Mouse (Mus musculus) heart, postnatal 0 days (tissue): Measurements from ENCODE around the gene Grin2a. TPM values are rescaled to one million over a fixed set of nuclear protein-coding genes. Genes with fewer than 3 reads are reported as not detected.

ENCODE experiments used
- ATAC-seq: fragments of 200-750 bp; cut with Nextera tagmentation; 2 replicates; pipeline ENCODE4 v1.8.0; 2017; ENCODE audit warnings: low read depth, moderate number of reproducible peaks, moderate library complexity; ENCODE audit not compliant: insufficient read depth
- DNase-seq: peaks from one replicate; pipeline ENCODE4 v3.0.0-alpha.2; 2016; ENCODE audit warnings: low spot score
- H3K27ac ChIP-seq: fragments of 300-500 bp; sonication (generic); 2 replicates; pipeline ENCODE4 v1.5.1; 2014; ENCODE audit warnings: low read depth, mild to moderate bottlenecking
- H3K27me3 ChIP-seq: fragments of 300-500 bp; sonication (generic); 2 replicates; pipeline ENCODE4 v1.6.1; 2014; ENCODE audit warnings: low read length, mixed read lengths; ENCODE audit not compliant: control insufficient read depth, insufficient read depth
- H3K36me3 ChIP-seq: fragments of 300-500 bp; sonication (generic); replicated peaks from 2 replicates; pipeline ENCODE4 v1.6.1; 2014; ENCODE audit warnings: low read length, mixed read lengths; ENCODE audit not compliant: control insufficient read depth, insufficient read depth
- H3K4me1 ChIP-seq: fragments of 300-500 bp; sonication (generic); 2 replicates; pipeline ENCODE4 v1.6.1; 2014; ENCODE audit warnings: antibody characterized with exemption; ENCODE audit not compliant: control insufficient read depth, insufficient read depth
- H3K4me2 ChIP-seq: fragments of 300-500 bp; sonication (generic); 2 replicates; pipeline ENCODE4 v1.6.1; 2014; ENCODE audit warnings: low read depth, mild to moderate bottlenecking, low read length, moderate library complexity
- H3K4me3 ChIP-seq: fragments of 300-500 bp; sonication (generic); 2 replicates; pipeline ENCODE4 v1.5.1; 2014; ENCODE audit warnings: low read depth, low read length
- H3K9ac ChIP-seq: fragments of 300-500 bp; sonication (generic); replicated peaks from 2 replicates; pipeline ENCODE4 v1.6.1; 2014; ENCODE audit warnings: low read depth, low read length, mixed read lengths
- H3K9me3 ChIP-seq: fragments of 300-500 bp; sonication (generic); replicated peaks from 2 replicates; pipeline ENCODE4 v1.6.1; 2016; ENCODE audit warnings: low read length; ENCODE audit not compliant: control insufficient read depth
- CTCF ChIP-seq: IDR thresholded peaks from 2 replicates; pipeline ENCODE4 v1.5.1; 2016; ENCODE audit warnings: antibody characterized with exemption, control low read depth, low read depth
- EP300 ChIP-seq: IDR thresholded peaks from 2 replicates; pipeline ENCODE4 v1.6.1; 2016; ENCODE audit warnings: antibody characterized with exemption, low read depth
- WGBS: fragments of 180-500 bp; shearing (Covaris S2); extraction: QIAGEN DNeasy Blood & Tissue Kit; methylation state at CpG from one replicate; pipeline ENCODE4 v1.1.7; 2014; 5-methylcytosine and 5-hydroxymethylcytosine counted together
- polyA plus RNA-seq: library from polyadenylated mRNA; unstranded; fragments of >200 nt; fragmentation: Nextera tagmentation; extraction: Ambion mirVana; gene quantifications from 2 replicates; pipeline ENCODE4 v1.2.1, GENCODE M21; 2015
- total RNA-seq: library from RNA; depleted of rRNA; stranded (reverse); fragments of >200 nt; gene quantifications from 2 replicates; pipeline ENCODE4 v1.2.3, GENCODE M21; 2014; ENCODE audit warnings: low replicate concordance

Gene Grin2a
- total and polyA plus RNA-seq, 2 experiments from 2014 or later = 0.15 to 0.38 TPM

DNA sequence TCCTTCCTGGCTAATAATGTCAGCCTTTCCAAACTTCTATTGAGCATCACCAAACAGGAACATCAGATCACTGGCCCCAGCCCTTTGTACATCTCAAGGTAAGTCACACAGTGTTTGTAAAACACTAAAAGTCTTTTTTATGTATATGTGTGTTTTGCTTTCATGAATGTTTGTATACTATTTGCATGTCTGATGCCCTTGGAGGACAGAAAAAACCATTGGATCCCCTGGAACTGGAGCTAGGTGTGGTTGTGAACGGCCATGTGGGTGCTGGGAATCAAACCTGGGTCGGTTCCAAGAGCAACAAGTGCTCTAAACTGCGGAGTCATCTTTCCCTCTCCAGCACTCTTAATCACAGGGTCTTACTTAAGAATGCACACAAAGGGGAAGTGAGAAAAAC, 245.7 kb downstream of the Grin2a start:
- no peak for DNase-seq
- Histone ChIP-seq H3K4me3 (no peak overlapping the region), H3K4me1 (no peaks in the 10 kb centered on the region), H3K4me2 (no peak overlapping the region), H3K9me3 (no peaks in the 10 kb centered on the region), H3K36me3 (no peaks in the 10 kb centered on the region), H3K27me3 (no peaks in the 10 kb centered on the region), H3K27ac (no peak overlapping the region), H3K9ac (no peak overlapping the region)
- ATAC-seq = no peak
- no peak for TF ChIP-seq EP300
- TF ChIP-seq CTCF = no peak
- WGBS = 69% methylated on average over 3 of the region's 3 CpGs

DNA sequence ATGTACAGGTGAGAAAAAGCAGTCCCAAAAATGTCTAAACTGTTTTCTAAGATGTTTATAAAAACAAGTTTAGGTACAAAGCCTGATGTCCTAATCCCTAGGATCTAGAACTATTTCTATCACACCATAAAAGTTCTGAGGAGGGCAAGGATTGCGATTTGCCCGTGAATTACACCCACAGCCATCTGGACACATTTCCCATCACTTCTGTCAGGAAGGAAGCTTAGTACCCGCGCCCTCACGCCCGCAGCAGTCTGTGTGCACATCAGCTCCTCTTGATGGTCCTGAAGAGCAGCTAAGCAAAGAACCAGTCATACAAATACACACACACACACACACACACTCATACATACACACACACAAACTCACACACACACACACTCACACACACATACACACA, 252.9 kb downstream of the Grin2a start:
- no peaks in the 10 kb centered on the region for H3K4me1 ChIP-seq
- no peak for ATAC-seq
- 79% methylated on average over 6 of the region's 6 CpGs for WGBS
- DNase-seq = no peak
- H3K36me3 ChIP-seq = no peaks in the 10 kb centered on the region
- no peaks in the 10 kb centered on the region for H3K27me3 ChIP-seq
- H3K27ac ChIP-seq = no peak overlapping the region
- no peaks in the 10 kb centered on the region for H3K9me3 ChIP-seq
- no peak overlapping the region for H3K4me2 ChIP-seq
- no peak overlapping the region for H3K4me3 ChIP-seq
- no peak overlapping the region for H3K9ac ChIP-seq
- TF ChIP-seq CTCF (no peak), EP300 (no peak)

- Histone ChIP-seq H3K27ac (no peak overlapping the region), H3K9me3 (no peaks in the 10 kb centered on the region), H3K4me2 (no peak overlapping the region), H3K9ac (no peak overlapping the region), H3K36me3 (no peaks in the 10 kb centered on the region), H3K4me3 (no peak overlapping the region), H3K4me1 (no peaks in the 10 kb centered on the region), H3K27me3 (no peaks in the 10 kb centered on the region)
- TF ChIP-seq EP300 (no peak), CTCF (no peak)
- no peak for ATAC-seq
- WGBS = 80% methylated on average over 6 of the region's 6 CpGs
- no peak for DNase-seq
Measured at GRCm38 (mm10) chr16:9738679-9739078, 256.7 kb downstream of the Grin2a start.

GRCm38 (mm10) chr16:9737131-9737530, 258.2 kb downstream of the Grin2a start:
- Histone ChIP-seq H3K4me2 (no peak overlapping the region), H3K27me3 (no peaks in the 10 kb centered on the region), H3K9me3 (0 out of 2 replicates have a peak, but pooled peaks cover 3% of the 10 kb centered on the region), H3K36me3 (no peaks in the 10 kb centered on the region), H3K27ac (no peak overlapping the region), H3K9ac (no peak overlapping the region), H3K4me1 (no peaks in the 10 kb centered on the region), H3K4me3 (no peak overlapping the region)
- TF ChIP-seq CTCF = no peak
- TF ChIP-seq EP300 = no peak
- ATAC-seq (no peak), DNase-seq (no peak)
- WGBS = 21% methylated on average over 2 of the region's 2 CpGs

DNA sequence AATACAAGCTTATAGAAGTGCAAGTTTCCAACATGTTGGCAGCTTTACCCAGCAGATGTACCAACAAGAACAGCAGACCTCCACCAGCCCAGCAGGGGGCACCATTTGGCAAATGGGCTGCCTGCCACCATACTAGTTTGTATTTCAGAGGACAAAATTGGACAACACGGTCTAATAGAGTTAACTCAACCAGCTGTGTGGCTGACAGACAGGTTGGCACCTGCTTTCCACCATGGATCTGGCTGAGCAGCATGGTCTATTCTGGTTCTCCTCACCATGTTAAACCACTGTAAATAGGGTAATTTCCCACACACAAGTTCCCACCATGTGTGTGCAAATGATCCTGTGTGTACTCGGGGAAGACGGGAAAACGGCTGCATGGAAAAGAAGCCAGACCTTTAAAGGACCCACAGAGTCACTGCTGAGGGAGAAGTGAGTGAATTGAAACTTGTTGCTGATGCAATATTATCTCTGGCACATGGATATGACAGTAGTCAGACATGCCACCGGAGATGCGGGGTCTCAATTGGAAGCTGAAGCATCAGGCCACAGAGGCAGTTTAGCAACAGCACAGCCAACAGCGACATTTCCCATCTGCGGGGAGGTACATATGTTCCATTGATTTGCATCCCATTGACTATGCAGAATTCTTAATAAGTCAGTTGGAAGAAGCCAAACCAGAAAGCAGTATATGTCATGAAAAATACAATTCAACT, 259.8 kb downstream of the Grin2a start:
- TF ChIP-seq CTCF (no peak), EP300 (no peak)
- no peaks in the 10 kb centered on the region for H3K4me1 ChIP-seq
- H3K4me2 ChIP-seq = no peak overlapping the region
- 85% methylated on average over 8 of the region's 8 CpGs for WGBS
- no peak overlapping the region for H3K4me3 ChIP-seq
- ATAC-seq = no peak
- no peaks in the 10 kb centered on the region for H3K27me3 ChIP-seq
- 0 out of 2 replicates have a peak, but pooled peaks cover 3% of the 10 kb centered on the region for H3K9me3 ChIP-seq
- H3K27ac ChIP-seq = no peak overlapping the region
- no peaks in the 10 kb centered on the region for H3K36me3 ChIP-seq
- no peak for DNase-seq
- H3K9ac ChIP-seq = no peak overlapping the region

DNA sequence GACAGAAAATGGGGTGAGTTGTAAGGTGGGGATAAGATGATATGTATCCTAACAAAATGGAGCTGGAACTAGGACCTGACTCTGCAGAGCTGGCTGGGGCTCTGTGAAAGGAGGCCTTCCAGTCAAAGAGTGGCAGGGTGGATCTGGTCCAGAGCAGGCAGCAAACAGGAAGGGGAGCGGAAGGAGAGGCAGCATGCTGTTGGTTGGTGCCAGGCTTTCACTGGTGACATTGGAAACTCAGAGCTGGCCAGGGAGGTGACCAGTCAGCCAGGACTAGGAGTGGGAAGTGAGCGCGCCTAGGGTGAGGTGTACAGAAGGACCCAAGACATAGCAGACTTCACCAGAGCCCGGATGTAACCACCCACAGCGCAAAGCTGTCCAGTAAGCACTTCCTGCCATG, 267.8 kb downstream of the Grin2a start:
- no peak for TF ChIP-seq CTCF
- TF ChIP-seq EP300 = no peak
- Histone ChIP-seq H3K9ac (no peak overlapping the region), H3K4me2 (no peak overlapping the region), H3K27ac (no peak overlapping the region), H3K4me3 (no peak overlapping the region), H3K9me3 (0 out of 2 replicates have a peak, but pooled peaks cover 3% of the 10 kb centered on the region), H3K4me1 (no peaks in the 10 kb centered on the region), H3K36me3 (no peaks in the 10 kb centered on the region), H3K27me3 (no peaks in the 10 kb centered on the region)
- DNase-seq (no peak), ATAC-seq (no peak)
- 84% methylated on average over 5 of the region's 5 CpGs for WGBS
